Mouse (Mus musculus): Measurements from ENCODE around the gene Ccdc74a. TPM values are rescaled to one million over a fixed set of nuclear protein-coding genes. Genes with fewer than 3 reads are reported as not detected.
"Not testable (repeated sequence)": the region's sequence is repeated elsewhere in the genome, so short reads cannot be mapped to it uniquely, and the experiment has no call there.

The Ccdc74a gene
- total RNA-seq (2022) = 10 to 100 TPM; 28.4 to 32.1 (median 30.0) TPM

DNA sequence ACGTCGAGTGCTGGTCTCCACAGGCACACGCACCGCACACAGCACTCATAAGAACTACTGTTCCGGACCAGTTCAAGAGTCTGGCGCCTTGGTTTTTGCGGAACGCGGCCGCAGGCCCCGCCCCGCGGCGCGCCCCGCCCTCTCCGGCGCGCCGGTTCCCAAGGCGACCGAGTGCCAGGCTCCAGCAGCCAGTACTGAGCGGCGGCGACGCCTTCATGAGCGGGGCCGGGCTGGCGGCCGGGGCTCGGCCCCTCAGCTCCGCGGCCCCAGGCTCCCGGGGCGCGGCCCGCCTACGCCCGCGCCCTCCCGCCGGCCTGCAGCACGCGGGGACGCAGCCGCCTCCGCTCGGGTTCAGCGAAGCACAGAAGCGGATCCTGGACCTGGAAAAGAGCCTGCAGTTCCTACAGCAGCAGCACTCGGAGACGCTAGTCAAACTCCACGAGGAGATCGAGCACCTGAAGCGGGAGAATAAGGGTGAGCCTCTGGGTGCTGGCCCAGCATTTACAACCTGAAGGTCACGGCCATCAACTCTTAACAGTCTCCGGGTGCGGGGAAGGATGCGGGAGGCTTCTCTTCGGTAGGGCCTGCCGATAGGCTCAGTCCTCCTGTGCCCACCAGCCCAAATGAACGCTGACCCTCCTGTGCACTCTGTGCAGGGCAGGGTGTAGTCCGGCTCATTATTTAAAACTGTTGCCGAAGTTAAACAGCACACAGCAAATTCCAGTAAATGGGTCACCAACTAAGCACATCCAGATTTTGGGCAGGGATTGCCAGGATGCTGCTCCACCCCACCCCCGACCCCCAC lies at the start of gene Ccdc74a:
Ccdc74a (plus strand) TSS at position 161 of the 805 bp plus-strand sequence.
- DNase-seq (ENCODE audit: low spot score in 2 of 2) = peak; percentile 54 to 73

DNA sequence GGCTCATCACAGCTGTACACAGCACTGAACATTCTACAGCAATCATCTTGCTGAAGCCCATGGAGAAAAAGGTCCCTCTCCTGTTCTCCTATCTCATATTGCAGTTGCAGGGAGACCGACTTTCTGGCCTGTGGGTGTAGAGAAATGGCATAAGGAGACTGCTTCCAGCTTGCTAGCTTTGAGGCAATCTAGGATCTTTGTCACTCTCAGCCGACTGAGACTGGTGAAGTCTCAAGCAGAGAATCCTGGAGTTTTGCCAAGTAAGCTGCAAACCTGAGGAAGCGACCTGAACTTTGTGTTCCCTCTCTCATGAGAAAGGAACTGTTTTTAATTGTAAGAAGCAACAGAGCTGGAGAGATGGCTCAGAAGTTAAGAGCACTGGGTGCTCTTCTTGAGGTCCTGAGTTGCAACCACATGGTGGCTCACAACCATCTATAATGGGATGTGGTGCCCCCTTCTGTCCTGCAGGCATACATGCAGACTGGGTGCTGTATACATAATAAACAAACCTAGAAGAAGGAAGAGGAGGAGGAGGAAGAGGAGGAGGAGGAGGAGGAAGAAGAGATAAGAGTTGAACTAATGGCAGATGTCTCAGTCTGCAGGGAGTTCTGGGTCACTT lies 45.2 kb upstream of the Ccdc74a start:
- DNase-seq (ENCODE audit: low spot score in 2 of 2) = no peak

DNA sequence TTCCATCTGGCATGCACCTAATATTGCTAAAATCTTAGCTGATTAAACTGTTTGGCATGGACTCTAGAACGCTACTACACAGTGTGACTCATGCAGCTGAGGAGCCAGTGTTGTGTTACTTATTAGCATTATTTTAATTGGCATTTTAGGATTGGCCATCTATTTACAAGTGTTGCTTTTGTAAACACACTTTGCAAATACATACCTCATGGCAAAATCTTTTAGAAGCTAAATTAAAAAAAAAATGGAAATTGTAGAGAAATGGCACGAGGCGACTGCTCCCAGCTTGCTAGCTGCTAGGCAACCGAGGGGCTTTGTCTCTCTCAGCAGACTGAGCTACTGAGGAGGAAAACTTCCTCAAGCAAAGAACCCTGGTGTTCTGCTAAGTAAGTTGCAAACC lies 41.3 kb upstream of the Ccdc74a start:
- DNase-seq (ENCODE audit: low spot score in 2 of 2) = no peak

- peak in 1 of 2 experiments; percentile 40 for DNase-seq (ENCODE audit: low spot score in 2 of 2)
Observed at GRCm38 (mm10) chr16:17605684-17606083, 40.6 kb upstream of the Ccdc74a start.

GRCm38 (mm10) chr16:17611383-17611782 lies 34.9 kb upstream of the Ccdc74a start:
- DNase-seq (ENCODE audit: low spot score in 2 of 2) = peak in 1 of 2 experiments; percentile 64

DNA sequence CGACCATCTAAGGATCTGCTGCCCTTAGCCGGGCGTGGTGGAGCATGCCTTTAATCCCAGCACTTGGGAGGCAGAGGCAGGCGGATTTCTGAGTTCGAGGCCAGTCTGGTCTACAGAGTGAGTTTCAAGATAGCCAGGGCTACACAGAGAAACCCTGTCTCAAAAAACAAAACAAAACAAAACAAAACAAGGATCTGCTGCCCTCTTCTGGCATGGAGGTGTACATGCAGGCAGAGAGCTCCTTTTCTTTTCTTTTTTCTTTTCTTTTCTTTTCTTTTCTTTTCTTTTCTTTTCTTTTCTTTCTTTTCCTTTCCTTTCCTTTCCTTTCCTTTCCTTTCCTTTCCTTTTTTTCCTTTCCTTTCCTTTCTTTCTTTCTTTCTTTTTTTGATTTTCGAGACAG lies 31.5 kb upstream of the Ccdc74a start:
- not testable (repeated sequence) for DNase-seq (ENCODE audit: low spot score in 2 of 2)

DNA sequence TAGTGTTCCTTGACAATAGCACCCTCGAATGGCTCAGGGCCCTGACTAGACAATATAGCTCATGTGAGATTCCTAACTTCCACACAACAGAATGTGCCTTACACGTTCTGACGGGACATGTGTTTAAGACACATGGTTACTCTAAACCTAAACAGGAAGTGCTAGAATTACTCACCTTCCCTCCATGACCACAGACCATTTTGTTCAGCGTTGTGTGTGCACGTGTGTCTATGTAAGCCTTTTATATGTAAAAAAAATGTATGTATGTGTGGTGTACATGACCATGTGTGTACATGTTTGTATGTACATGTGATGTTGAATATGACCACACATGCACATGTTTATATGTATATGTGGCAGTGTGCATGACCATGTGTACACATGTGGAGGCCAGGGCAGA lies 30.1 kb upstream of the Ccdc74a start:
- no peak for DNase-seq (ENCODE audit: low spot score in 2 of 2)

DNA sequence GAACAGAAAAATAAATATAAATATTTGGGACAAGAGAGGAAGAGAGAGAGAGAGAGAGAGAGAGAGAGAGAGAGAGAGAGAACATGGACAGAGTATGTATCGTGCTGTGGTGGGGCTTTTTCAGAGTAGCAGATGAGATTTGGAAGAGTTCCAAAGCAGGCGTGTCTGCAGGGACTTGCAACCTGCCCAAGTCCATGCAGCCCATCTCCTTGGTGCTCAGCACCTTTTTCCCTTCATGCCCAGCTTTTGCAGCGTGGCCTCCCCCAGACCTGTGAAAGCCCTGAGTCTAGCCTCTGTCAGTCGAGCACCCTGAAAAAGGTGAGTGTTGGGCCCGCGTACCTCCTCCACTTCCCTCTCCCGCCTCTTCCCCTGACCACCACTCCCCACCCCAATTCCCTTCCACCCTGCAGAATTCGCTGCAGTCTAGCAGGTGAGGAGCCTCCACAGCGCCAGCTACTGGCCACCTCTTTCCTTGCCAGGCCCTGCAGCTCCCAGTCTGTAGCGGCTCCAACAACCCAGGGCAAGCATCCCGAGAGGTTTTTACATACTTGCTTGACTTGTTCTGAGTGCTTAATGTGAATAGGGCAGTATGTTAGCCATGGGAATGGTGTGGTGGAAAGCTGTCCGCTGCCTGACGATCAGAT lies 28.2 kb upstream of the Ccdc74a start:
- peak in 1 of 2 experiments; percentile 28 for DNase-seq (ENCODE audit: low spot score in 2 of 2)

DNA sequence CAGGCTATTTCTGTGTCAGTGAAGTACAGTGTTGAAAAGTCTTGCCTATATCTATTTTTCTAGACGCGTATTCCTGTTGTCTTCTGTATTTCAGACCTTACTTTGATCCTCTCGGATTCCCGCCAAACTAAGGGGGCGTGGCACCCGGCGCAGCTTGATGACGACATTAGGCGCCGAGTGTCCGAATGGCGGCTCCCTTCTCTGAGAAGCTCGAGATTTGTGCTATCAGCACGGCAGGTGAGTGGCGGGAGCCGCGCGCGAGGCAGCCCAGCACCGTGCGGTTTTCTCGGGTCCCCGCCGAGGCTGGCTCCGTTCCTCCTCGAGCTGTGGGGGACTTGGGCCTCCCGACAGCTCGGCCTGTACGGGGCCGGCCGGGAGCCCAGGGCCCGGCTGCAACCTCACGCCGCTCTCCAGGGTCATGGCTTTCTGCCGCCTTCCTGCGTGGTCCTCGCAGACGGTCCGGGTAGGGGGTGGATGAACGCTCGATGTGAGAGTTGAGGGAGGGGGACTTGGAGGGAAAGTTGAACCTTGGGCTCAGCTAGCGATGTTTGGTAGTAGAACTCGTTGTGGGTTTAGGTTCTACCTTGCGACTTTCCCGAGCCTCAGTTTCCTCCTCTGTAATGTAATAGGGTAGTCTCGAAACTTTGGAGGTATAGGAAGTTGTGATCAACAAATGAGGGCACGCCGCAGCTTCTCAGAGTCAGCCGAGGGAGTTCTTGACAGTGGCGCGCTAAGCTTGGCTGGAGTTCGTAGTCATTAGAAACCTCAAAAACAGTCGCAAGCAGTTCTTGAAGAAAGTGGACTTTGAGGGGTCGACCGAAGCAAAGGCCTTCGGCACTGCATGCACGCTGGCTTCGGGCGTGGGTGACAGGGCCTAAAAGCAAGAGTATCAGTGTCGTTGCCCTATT lies 26.8 kb upstream of the Ccdc74a start, which contains the start of gene Smpd4:
Smpd4 (plus strand) TSS at position 157 of the 908 bp plus-strand sequence.
- peak; percentile 67 to 96 for DNase-seq (ENCODE audit: low spot score in 2 of 2)

DNA sequence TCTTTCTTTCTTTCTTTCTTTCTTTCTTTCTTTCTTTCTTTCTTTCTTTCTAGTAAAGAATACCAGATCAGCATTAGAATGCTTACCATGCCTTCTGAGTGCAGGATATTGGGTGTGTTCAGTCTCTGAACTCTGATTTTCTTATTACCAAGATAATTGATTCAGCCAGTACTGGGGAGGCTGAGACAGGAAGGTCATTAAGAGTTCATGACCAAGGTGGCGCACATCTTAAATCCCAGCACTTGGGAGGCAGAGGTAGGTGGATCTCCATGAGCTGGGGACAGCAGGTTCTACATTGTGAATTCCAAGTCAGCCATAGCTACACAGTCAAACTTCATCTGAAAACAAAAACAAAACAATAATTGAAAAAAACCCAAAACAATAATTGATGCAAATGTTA lies 24.3 kb upstream of the Ccdc74a start:
- no peak for DNase-seq (ENCODE audit: low spot score in 2 of 2)

DNA sequence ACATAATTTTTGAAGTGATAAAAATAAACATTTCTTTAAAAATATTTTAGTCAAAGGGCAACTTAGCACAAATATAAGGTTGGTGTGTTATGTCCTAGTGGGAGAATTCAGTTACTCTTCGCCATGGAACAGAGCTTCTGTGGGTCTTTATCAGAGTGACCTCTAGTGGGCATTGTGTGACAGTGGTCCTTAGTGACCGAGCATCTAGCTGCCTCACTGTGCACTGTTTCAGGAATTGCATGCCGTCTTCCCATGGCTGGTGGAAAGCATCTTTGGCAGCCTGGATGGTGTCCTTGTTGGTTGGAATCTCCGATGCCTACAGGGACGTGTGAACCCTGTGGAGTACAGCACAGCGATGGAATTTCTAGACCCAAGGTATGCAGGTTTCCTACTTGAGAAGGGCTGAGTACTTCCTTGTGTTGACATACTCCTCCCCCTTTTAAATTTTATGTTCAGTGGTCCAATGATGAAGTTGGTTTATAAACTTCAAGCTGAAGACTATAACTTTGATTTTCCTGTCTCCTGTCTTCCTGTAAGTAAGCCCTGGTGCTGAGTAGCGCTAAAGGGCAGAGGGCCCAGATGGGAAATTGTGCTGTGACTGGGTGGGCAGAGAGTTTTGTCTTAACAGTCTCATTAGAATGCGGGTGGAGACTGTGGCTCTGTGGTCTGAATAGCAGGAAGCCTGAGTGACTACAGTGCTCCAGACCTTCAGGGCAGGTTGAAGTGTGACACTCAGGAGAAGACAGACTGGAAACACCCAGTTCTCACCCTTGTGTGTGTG lies 20.6 kb upstream of the Ccdc74a start:
- DNase-seq (ENCODE audit: low spot score in 2 of 2) = no peak

DNA sequence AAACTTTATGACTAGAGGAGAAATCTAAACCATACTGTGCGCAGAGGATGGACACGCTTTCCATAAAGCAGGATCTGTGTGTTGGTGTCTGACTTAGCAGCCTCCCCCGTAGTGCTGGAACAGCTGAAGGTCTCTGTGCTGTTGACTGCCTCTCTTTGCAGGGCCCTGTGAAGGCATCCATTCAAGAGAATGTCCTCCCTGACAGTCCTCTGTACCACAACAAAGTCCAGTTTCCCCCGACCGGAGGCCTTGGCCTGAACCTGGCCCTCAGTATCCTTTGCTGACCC lies 20.1 kb upstream of the Ccdc74a start:
- no peak for DNase-seq (ENCODE audit: low spot score in 2 of 2)

DNA sequence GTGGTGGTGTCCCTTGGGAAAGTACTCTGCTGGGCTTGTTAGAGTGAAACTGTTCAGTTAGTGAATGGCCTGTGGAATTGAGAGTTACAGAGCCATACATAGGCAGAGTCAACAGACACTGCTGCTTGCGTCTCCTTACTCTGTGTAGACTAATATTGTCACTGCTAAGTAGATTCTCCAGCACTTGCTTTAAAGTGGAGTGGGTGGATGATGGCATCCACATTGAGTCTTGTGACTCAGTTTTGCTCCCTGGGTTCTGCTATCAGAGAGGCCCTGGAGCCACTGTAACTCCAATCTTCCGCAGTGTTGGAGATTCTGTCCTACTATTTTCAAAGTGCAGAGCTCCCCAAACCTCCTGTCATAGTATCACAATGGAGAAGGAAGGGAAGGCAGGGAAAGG lies 13.7 kb upstream of the Ccdc74a start:
- no peak for DNase-seq (ENCODE audit: low spot score in 2 of 2)

GRCm38 (mm10) chr16:17633481-17634181 lies 12.6 kb upstream of the Ccdc74a start:
- no peak for DNase-seq (ENCODE audit: low spot score in 2 of 2)

- DNase-seq (ENCODE audit: low spot score in 2 of 2) = no peak
Observed at GRCm38 (mm10) chr16:17636904-17637303, 9.4 kb upstream of the Ccdc74a start.

GRCm38 (mm10) chr16:17637610-17638009 lies 8.7 kb upstream of the Ccdc74a start:
- DNase-seq (ENCODE audit: low spot score in 2 of 2) = no peak

DNA sequence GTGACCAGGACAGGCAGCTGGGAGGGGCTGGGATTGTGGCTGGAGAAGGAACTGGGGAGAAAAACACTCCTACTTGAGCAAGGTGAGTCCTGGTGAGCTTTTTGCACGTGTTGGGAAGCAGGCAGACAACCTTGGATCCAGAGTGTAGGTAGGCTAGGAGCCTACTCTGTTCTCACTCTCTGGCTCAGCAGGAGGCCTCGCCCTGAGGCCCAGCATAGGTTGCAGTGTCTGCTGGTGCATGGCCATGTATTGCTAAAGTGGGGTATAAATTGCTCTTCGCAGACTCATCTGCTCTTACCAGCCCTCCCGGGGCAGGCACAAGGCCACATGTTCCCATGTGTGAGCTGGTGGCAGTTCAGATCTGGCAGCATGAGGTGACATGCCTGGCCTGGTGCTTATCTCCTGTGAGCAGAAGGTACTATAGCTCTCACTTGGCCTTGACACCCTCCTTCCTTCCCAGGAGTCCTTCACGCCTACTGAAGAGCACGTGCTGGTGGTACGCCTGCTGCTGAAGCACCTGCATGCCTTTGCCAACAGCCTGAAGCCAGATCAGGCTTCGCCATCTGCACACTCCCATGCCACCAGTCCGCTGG lies 8.1 kb upstream of the Ccdc74a start:
- DNase-seq (ENCODE audit: low spot score in 2 of 2) = no peak

DNA sequence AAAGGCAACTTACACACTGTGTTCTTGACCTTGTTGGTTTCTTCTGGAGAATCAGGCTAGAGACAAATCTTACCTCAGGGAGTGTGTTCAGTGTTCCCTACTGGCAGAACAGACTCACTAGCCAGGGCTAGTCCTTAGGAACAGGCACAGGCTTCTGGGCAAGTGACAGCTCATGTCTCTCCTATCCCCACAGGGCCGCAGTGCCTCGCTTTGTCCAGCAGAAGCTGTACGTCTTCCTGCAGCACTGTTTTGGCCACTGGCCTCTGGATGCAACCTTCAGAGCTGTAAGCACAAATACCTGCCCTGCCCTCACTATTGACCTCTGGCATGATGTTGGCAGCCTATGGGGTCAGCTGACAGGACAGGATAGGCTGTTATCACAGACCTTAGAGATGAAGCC lies 7.2 kb upstream of the Ccdc74a start:
- no peak for DNase-seq (ENCODE audit: low spot score in 2 of 2)

DNA sequence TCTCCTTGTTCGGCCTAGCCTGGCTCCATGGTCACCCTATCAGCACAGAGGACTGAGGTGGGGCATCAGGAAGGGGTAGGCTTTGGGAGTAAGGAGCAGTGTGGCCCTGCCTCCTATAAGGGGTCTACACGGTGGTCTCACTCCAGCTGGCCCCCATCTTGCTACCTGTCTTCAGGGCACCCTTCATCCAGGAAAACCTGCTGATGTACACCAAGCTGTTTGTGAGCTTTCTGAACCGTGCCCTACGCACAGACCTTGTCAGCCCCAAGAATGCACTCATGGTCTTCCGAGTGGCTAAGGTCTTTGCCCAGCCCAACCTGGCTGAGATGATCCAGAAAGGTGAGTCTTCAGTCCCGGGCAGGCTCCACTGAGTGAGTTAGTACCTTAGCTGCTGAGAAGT lies 6.3 kb upstream of the Ccdc74a start:
- no peak for DNase-seq (ENCODE audit: low spot score in 2 of 2)

DNA sequence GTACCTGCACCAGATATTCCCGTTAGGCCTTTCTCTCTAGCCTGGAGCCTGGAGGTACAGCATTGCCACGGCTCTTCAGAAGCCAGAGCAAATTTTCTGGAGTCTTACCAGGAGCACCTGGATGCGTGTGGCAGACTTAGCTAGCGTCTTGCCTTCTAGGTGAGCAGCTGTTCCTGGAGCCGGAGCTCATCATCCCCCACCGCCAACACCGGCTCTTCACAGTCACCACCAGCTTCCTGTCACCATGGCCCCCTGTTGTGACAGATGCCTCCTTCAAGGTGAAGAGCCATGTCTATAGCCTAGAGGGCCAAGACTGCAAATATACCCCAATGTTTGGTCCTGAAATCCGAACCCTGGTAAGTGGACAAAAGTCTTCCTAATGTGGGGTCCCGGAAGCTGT lies 5.6 kb upstream of the Ccdc74a start:
- DNase-seq (ENCODE audit: low spot score in 2 of 2) = no peak

All from left cerebral cortex, adult 8-10 months (tissue).